Mouse (Mus musculus) liver, adult 2 months (tissue): ENCODE measurements around the gene Alms1.
"Not testable (repeated sequence)": the region's sequence is repeated elsewhere in the genome, so short reads cannot be mapped to it uniquely, and the experiment has no call there.

Source experiments
- CTCF ChIP-seq: fragments of 200-500 bp; IDR thresholded peaks from 2 replicates; pipeline ENCODE4 v1.5.1; 2011; ENCODE audit warnings: low read depth, low read length, control low read depth
- POLR2A ChIP-seq: fragments of 200-500 bp; IDR thresholded peaks from 2 replicates; pipeline ENCODE4 v1.6.1; 2011; ENCODE audit warnings: low read length, control low read depth; ENCODE audit not compliant: insufficient read depth; ENCODE audit errors: extremely low read depth

DNA sequence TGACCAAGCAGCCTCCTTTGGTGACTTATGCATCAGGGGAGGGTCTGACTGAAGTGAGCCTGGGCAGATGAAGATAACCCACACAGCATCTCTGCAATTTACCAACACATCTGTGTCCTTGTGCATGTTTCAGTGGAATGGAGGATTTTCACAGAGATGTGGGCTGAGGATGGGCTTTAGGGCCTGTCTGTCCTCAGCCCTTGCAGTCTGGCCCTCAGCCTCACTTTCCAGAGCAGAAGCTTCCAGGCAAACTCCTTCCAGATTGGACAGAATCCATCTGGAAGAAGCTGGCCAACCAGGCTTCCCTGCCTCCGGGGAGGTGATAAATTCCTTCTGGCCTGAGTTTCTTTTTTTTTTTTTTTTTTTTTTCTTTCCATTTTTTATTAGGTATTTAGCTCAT is 122.3 kb downstream of the Alms1 start:
- TF ChIP-seq CTCF, POLR2A: not testable (repeated sequence)
